Mouse (Mus musculus) G1E (cell line): Measurements from ENCODE around the gene BC030870. TPM values are rescaled to one million over a fixed set of nuclear protein-coding genes. Genes with fewer than 3 reads are reported as not detected.

Source experiments
- ATAC-seq: 2 replicates; pipeline ENCODE4 v1.8.0; 2016; ENCODE audit warnings: mild to moderate bottlenecking; ENCODE audit not compliant: insufficient number of reproducible peaks, poor library complexity, low FRiP score, severe bottlenecking; ENCODE audit errors: extremely low read depth
- DNase-seq: peaks from one replicate; pipeline ENCODE4 v3.0.0; 2012; ENCODE audit warnings: low spot score
- H3K27me3 ChIP-seq: 2 replicates; pipeline ENCODE4 v1.6.1; 2012; ENCODE audit warnings: mild to moderate bottlenecking, low read length, inconsistent platforms; ENCODE audit not compliant: insufficient read depth
- H3K36me3 ChIP-seq: replicated peaks from 2 replicates; pipeline ENCODE3; 2012; ENCODE audit warnings: mild to moderate bottlenecking, inconsistent platforms
- H3K4me1 ChIP-seq: 2 replicates; pipeline ENCODE4 v1.6.1; 2012; ENCODE audit warnings: low read depth, low read length, inconsistent platforms, mixed read lengths; ENCODE audit not compliant: insufficient read depth
- H3K4me3 ChIP-seq: 2 replicates; pipeline ENCODE4 v1.5.1; 2012; ENCODE audit warnings: low read depth, mild to moderate bottlenecking, inconsistent platforms, low read length, moderate library complexity, mixed read lengths
- H3K9me3 ChIP-seq: replicated peaks from 2 replicates; pipeline ENCODE4 v1.6.1; 2012; ENCODE audit warnings: inconsistent platforms
- CTCF ChIP-seq: IDR thresholded peaks from 2 replicates; pipeline ENCODE4 v1.5.1; 2012; ENCODE audit warnings: low read depth, low read length, inconsistent platforms, mixed read lengths
- GATA1 ChIP-seq: IDR thresholded peaks from 2 replicates; pipeline ENCODE4 v1.6.1; 2012; ENCODE audit warnings: borderline replicate concordance, low read length, inconsistent platforms, mixed read lengths
- GATA2 ChIP-seq: IDR thresholded peaks from 2 replicates; pipeline ENCODE4 v1.6.1; 2012; ENCODE audit warnings: low read depth, low read length, inconsistent platforms, borderline replicate concordance
- POLR2AphosphoS5 ChIP-seq: IDR thresholded peaks from 2 replicates; pipeline ENCODE4 v1.6.1; 2012; ENCODE audit warnings: low read depth, low read length, inconsistent platforms; ENCODE audit not compliant: insufficient replicate concordance
- TAL1 ChIP-seq: conservative IDR thresholded peaks from 2 replicates; pipeline ENCODE4 v1.6.1; 2012; ENCODE audit warnings: low read depth, low read length, inconsistent platforms, mixed read lengths
- polyA plus RNA-seq: library from polyadenylated mRNA; stranded (reverse); fragments of >175 nt; gene quantifications from 2 replicates; pipeline ENCODE4 v1.2.3, GENCODE M21; 2012
- total RNA-seq, 2 experiments: library from RNA; stranded (forward) in 1 of 2; stranded (reverse) in 1 of 2; fragments of 200-1000 nt in 1 of 2; fragments of >200 nt in 1 of 2; fragmentation: Nextera tagmentation in 1 of 2; gene quantifications; 2 replicates each; pipeline ENCODE4 v1.2.3; 2014 to 2017

Gene BC030870
- total and polyA plus RNA-seq, 3 experiments = not detected

DNA sequence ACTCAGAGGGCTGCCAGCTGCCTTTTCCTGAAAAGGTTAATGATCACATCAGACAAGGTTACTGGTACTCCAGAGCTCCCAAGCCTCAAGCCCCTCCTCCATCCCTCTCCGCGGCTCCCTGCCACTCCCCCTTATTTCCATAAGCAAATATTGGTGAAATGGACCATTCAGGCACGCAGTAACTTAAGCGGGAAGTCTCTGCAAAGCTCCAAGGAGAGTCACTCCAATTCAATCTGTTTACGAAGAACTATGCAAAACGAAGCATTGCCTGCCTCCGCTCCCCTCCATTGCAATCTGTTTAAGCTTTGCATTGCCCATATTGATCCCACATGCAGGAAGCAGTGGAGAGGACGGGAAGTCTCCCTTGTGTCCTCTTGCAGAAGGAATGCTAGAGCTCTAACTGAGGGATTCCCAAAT lies 92.2 kb downstream of the BC030870 start, which contains the start of gene Apela:
TSS of gene Apela (minus strand) at position 220 of the 417 bp plus-strand sequence.
- no peak within 1 kb of the TSS for H3K4me3 ChIP-seq
- H3K27me3 ChIP-seq = peaks cover 12% of the 10 kb centered on the region
- DNase-seq (no peak), ATAC-seq (no peak)
- no peaks in the 10 kb centered on the region for H3K9me3 ChIP-seq
- no peak for TF ChIP-seq GATA2
- no peak for TF ChIP-seq TAL1
- no peak for TF ChIP-seq GATA1
- no peak for TF ChIP-seq CTCF
- TF ChIP-seq POLR2AphosphoS5 = no peak
- no peaks in the 10 kb centered on the region for H3K36me3 ChIP-seq
- H3K4me1 ChIP-seq = no peaks in the 10 kb centered on the region; the same call in 1 of the 2 replicates

Other genes starting within 250 kb of the BC030870 start
- 28.4 and 31.2 TPM in 2 replicates for gene Tmem192, start 182.4 kb downstream of the BC030870 start, total RNA-seq (2014; fragmentation: Nextera tagmentation)
- 24.2 and 25.4 TPM in 2 replicates for gene Tmem192, start 182.4 kb downstream of the BC030870 start, total RNA-seq (2017)
- gene Tmem192, start 182.4 kb downstream of the BC030870 start, polyA plus RNA-seq = 42.5 and 48.1 TPM in 2 replicates
- not detected in 2 replicates for gene Trim75, start 141.7 kb downstream of the BC030870 start, total RNA-seq (2014; fragmentation: Nextera tagmentation)
- gene Trim75, start 141.7 kb downstream of the BC030870 start, total RNA-seq (2017) = 0.05 and 0.06 TPM in 2 replicates
- gene Trim75, start 141.7 kb downstream of the BC030870 start, polyA plus RNA-seq = not detected in 2 replicates
- gene Trim61, start 111.0 kb downstream of the BC030870 start, total RNA-seq (2014; fragmentation: Nextera tagmentation) = not detected in 2 replicates
- gene Trim61, start 111.0 kb downstream of the BC030870 start, total RNA-seq (2017) = 0.05 TPM in 1 of 2 replicates, not detected in the other
- not detected in 2 replicates for gene Trim61, start 111.0 kb downstream of the BC030870 start, polyA plus RNA-seq
- not detected in 2 replicates for gene Trim60, start 111.0 kb downstream of the BC030870 start, total RNA-seq (2014; fragmentation: Nextera tagmentation)
- 0.06 and 0.11 TPM in 2 replicates for gene Trim60, start 111.0 kb downstream of the BC030870 start, total RNA-seq (2017)
- gene Trim60, start 111.0 kb downstream of the BC030870 start, polyA plus RNA-seq = not detected in 2 replicates
- gene Apela, start 92.2 kb downstream of the BC030870 start, total RNA-seq (2014; fragmentation: Nextera tagmentation) = not detected in 2 replicates
- gene Apela, start 92.2 kb downstream of the BC030870 start, total RNA-seq (2017) = not detected in 2 replicates
- gene Apela, start 92.2 kb downstream of the BC030870 start, polyA plus RNA-seq = not detected in 2 replicates
- not detected in 2 replicates for gene Gm10663, start 54.5 kb downstream of the BC030870 start, total RNA-seq (2014; fragmentation: Nextera tagmentation)
- not detected in 2 replicates for gene Gm10663, start 54.5 kb downstream of the BC030870 start, total RNA-seq (2017)
- gene Gm10663, start 54.5 kb downstream of the BC030870 start, polyA plus RNA-seq = not detected in 2 replicates